Mouse (Mus musculus): ENCODE data around the gene Pxn.
"Not testable (repeated sequence)": the region's sequence is repeated elsewhere in the genome, so short reads cannot be mapped to it uniquely, and the experiment has no call there.

The Pxn gene

GRCm38 (mm10) chr5:115507981-115508858 lies 1.7 kb downstream of the Pxn start:
- no peak for DNase-seq (ENCODE audit: low read depth in 2 of 2, low spot score in 2 of 2)

GRCm38 (mm10) chr5:115508859-115509147 lies 2.3 kb downstream of the Pxn start:
- no peak for DNase-seq (ENCODE audit: low read depth in 2 of 2, low spot score in 2 of 2)

GRCm38 (mm10) chr5:115509321-115509761 lies 2.9 kb downstream of the Pxn start:
- DNase-seq (ENCODE audit: low read depth in 2 of 2, low spot score in 2 of 2): no peak

GRCm38 (mm10) chr5:115509790-115510689 lies 3.6 kb downstream of the Pxn start:
- no peak for DNase-seq (ENCODE audit: low read depth in 2 of 2, low spot score in 2 of 2)

- no peak for DNase-seq (ENCODE audit: low read depth in 2 of 2, low spot score in 2 of 2)
Measured at GRCm38 (mm10) chr5:115512375-115512774, 5.9 kb downstream of the Pxn start.

- DNase-seq (ENCODE audit: low read depth in 2 of 2, low spot score in 2 of 2): no peak
Measured at GRCm38 (mm10) chr5:115513246-115513645, 6.8 kb downstream of the Pxn start.

- no peak for DNase-seq (ENCODE audit: low read depth in 2 of 2, low spot score in 2 of 2)
Measured at GRCm38 (mm10) chr5:115513721-115514120, 7.2 kb downstream of the Pxn start.

GRCm38 (mm10) chr5:115514346-115514745 lies 7.9 kb downstream of the Pxn start:
- no peak for DNase-seq (ENCODE audit: low read depth in 2 of 2, low spot score in 2 of 2)

- DNase-seq (ENCODE audit: low read depth in 2 of 2, low spot score in 2 of 2): no peak
Measured at GRCm38 (mm10) chr5:115514896-115515587, 8.6 kb downstream of the Pxn start.

- DNase-seq (ENCODE audit: low read depth in 2 of 2, low spot score in 2 of 2): peak in 1 of 2 experiments; percentile 25
Measured at GRCm38 (mm10) chr5:115516081-115516907, 9.8 kb downstream of the Pxn start.

- DNase-seq (ENCODE audit: low read depth in 2 of 2, low spot score in 2 of 2): no peak
Measured at GRCm38 (mm10) chr5:115516908-115517307, 10.4 kb downstream of the Pxn start.

- DNase-seq (ENCODE audit: low read depth in 2 of 2, low spot score in 2 of 2): no peak
Measured at GRCm38 (mm10) chr5:115517501-115517900, 11.0 kb downstream of the Pxn start.

GRCm38 (mm10) chr5:115518214-115518613 lies 11.7 kb downstream of the Pxn start:
- DNase-seq (ENCODE audit: low read depth in 2 of 2, low spot score in 2 of 2): not testable (repeated sequence)

GRCm38 (mm10) chr5:115520325-115520869 lies 13.9 kb downstream of the Pxn start:
- DNase-seq (ENCODE audit: low read depth in 2 of 2, low spot score in 2 of 2): no peak

GRCm38 (mm10) chr5:115521553-115522461 lies 15.3 kb downstream of the Pxn start:
- DNase-seq (ENCODE audit: low read depth in 2 of 2, low spot score in 2 of 2): peak; percentile 45 to 59

GRCm38 (mm10) chr5:115522531-115522930 lies 16.1 kb downstream of the Pxn start:
- no peak for DNase-seq (ENCODE audit: low read depth in 2 of 2, low spot score in 2 of 2)

GRCm38 (mm10) chr5:115522981-115523499 lies 16.6 kb downstream of the Pxn start:
- no peak for DNase-seq (ENCODE audit: low read depth in 2 of 2, low spot score in 2 of 2)

- no peak for DNase-seq (ENCODE audit: low read depth in 2 of 2, low spot score in 2 of 2)
Measured at GRCm38 (mm10) chr5:115523971-115524370, 17.5 kb downstream of the Pxn start.

GRCm38 (mm10) chr5:115524471-115524870 lies 18.0 kb downstream of the Pxn start:
- DNase-seq (ENCODE audit: low read depth in 2 of 2, low spot score in 2 of 2): no peak
